Mouse (Mus musculus) large intestine, adult 2 months (tissue): ENCODE measurements around the gene Hist1h4c. TPM values are rescaled to one million over a fixed set of nuclear protein-coding genes. Genes with fewer than 3 reads are reported as not detected.

ENCODE experiments used
- DNase-seq: peaks from one replicate; pipeline ENCODE4 v3.0.0-alpha.2; 2012; ENCODE audit warnings: low read depth, low spot score
- WGBS: fragments of 180-500 bp; shearing (Covaris S2); methylation state at CpG from one replicate; pipeline ENCODE4 v1.1.7; 2018; 5-methylcytosine and 5-hydroxymethylcytosine counted together
- polyA plus RNA-seq: library from polyadenylated mRNA; depleted of rRNA; stranded (reverse); fragments of >200 nt; gene quantifications from 2 replicates; pipeline ENCODE4 v1.2.3, GENCODE M21; 2012; rRNA removed

Gene Hist1h4c
- polyA plus RNA-seq, 1 experiment: 16.9 TPM

GRCm38 (mm10) chr13:23662536-23662935 is 35.7 kb downstream of the Hist1h4c start:
- WGBS: 63% methylated on average over 3 of the region's 3 CpGs
- DNase-seq: no peak

GRCm38 (mm10) chr13:23659636-23660366 is 38.5 kb downstream of the Hist1h4c start:
- no peak for DNase-seq
- WGBS: 62% methylated on average over 6 of the region's 6 CpGs

Other genes with a start within 250 kb of the Hist1h4c start
- 0.07 and 0.17 TPM in 2 replicates for gene Btn1a1, start 232.6 kb downstream of the Hist1h4c start, polyA plus RNA-seq
- gene Btn2a2, start 209.6 kb downstream of the Hist1h4c start, polyA plus RNA-seq: 0.09 TPM in 1 of 2 replicates, not detected in the other
- 27.9 and 42.9 TPM in 2 replicates for gene Hist1h4h, start 167.4 kb downstream of the Hist1h4c start, polyA plus RNA-seq
- 64.4 and 250 TPM in 2 replicates for gene Hist1h2af, start 164.5 kb downstream of the Hist1h4c start, polyA plus RNA-seq
- 30.9 and 39.2 TPM in 2 replicates for gene Hist1h3g, start 163.0 kb downstream of the Hist1h4c start, polyA plus RNA-seq
- 5.2 and 6.8 TPM in 2 replicates for gene Hist1h2bh, start 155.1 kb downstream of the Hist1h4c start, polyA plus RNA-seq
- gene Hist1h3f, start 154.4 kb downstream of the Hist1h4c start, polyA plus RNA-seq: 5.9 and 7.1 TPM in 2 replicates
- 27.0 and 31.0 TPM in 2 replicates for gene Hist1h4f, start 146.8 kb downstream of the Hist1h4c start, polyA plus RNA-seq
- 0.40 and 0.43 TPM in 2 replicates for gene Hist1h1d, start 145.2 kb downstream of the Hist1h4c start, polyA plus RNA-seq
- gene Hist1h3e, start 136.1 kb downstream of the Hist1h4c start, polyA plus RNA-seq: 29.4 and 30.0 TPM in 2 replicates
- gene Hist1h2ae, start 127.2 kb downstream of the Hist1h4c start, polyA plus RNA-seq: 8.9 and 10.5 TPM in 2 replicates
- 29.0 and 42.0 TPM in 2 replicates for gene Hist1h2bg, start 127.1 kb downstream of the Hist1h4c start, polyA plus RNA-seq
- 9.1 and 18.1 TPM in 2 replicates for gene Hist1h2bf, start 124.3 kb downstream of the Hist1h4c start, polyA plus RNA-seq
- gene Hist1h2ad, start 124.1 kb downstream of the Hist1h4c start, polyA plus RNA-seq: 3.6 and 7.5 TPM in 2 replicates
- 9.5 and 13.9 TPM in 2 replicates for gene Hist1h3d, start 122.7 kb downstream of the Hist1h4c start, polyA plus RNA-seq
- 13.6 and 13.7 TPM in 2 replicates for gene Hist1h4d, start 116.9 kb downstream of the Hist1h4c start, polyA plus RNA-seq
- gene Hist1h2be, start 77.3 kb downstream of the Hist1h4c start, polyA plus RNA-seq: 1.9 and 2.5 TPM in 2 replicates
- 2.7 and 3.1 TPM in 2 replicates for gene Hist1h1e, start 75.9 kb downstream of the Hist1h4c start, polyA plus RNA-seq
- 1.2 TPM in 2 replicates for gene Hist1h2ac, start 14.5 kb downstream of the Hist1h4c start, polyA plus RNA-seq
- gene Hist1h2bc, start 14.3 kb downstream of the Hist1h4c start, polyA plus RNA-seq: 279 and 296 TPM in 2 replicates
- gene Hist1h1t, start 2.6 kb downstream of the Hist1h4c start, polyA plus RNA-seq: not detected in 2 replicates
- gene Hfe, start 12.4 kb upstream of the Hist1h4c start, polyA plus RNA-seq: 6.3 and 7.7 TPM in 2 replicates
- gene Hist1h1c, start 40.4 kb upstream of the Hist1h4c start, polyA plus RNA-seq: 50.3 and 59.2 TPM in 2 replicates
- gene Hist1h3c, start 47.1 kb upstream of the Hist1h4c start, polyA plus RNA-seq: 19.7 and 24.7 TPM in 2 replicates
- 13.5 and 18.0 TPM in 2 replicates for gene Hist1h2bb, start 48.3 kb upstream of the Hist1h4c start, polyA plus RNA-seq
- 17.4 and 19.2 TPM in 2 replicates for gene Hist1h2ab, start 52.7 kb upstream of the Hist1h4c start, polyA plus RNA-seq
- 22.1 and 33.6 TPM in 2 replicates for gene Hist1h3b, start 53.8 kb upstream of the Hist1h4c start, polyA plus RNA-seq
- gene Hist1h4b, start 58.6 kb upstream of the Hist1h4c start, polyA plus RNA-seq: 18.1 and 21.3 TPM in 2 replicates
- gene Hist1h4a, start 62.8 kb upstream of the Hist1h4c start, polyA plus RNA-seq: 13.1 and 21.1 TPM in 2 replicates
- gene Hist1h3a, start 63.9 kb upstream of the Hist1h4c start, polyA plus RNA-seq: 16.1 and 17.5 TPM in 2 replicates
- 1.3 and 1.4 TPM in 2 replicates for gene Hist1h1a, start 65.2 kb upstream of the Hist1h4c start, polyA plus RNA-seq
- gene Trim38, start 71.5 kb upstream of the Hist1h4c start, polyA plus RNA-seq: 0.71 and 4.1 TPM in 2 replicates
- 0.07 TPM in 1 of 2 replicates, not detected in the other for gene Slc17a2, start 108.5 kb upstream of the Hist1h4c start, polyA plus RNA-seq
- not detected in 2 replicates for gene Slc17a3, start 141.0 kb upstream of the Hist1h4c start, polyA plus RNA-seq
- not detected in 2 replicates for gene Slc17a1, start 169.3 kb upstream of the Hist1h4c start, polyA plus RNA-seq
- 29.5 and 45.4 TPM in 2 replicates for gene Slc17a4, start 216.6 kb upstream of the Hist1h4c start, polyA plus RNA-seq
- not detected in 2 replicates for gene Hist1h2ba, start 235.7 kb upstream of the Hist1h4c start, polyA plus RNA-seq
- not detected in 2 replicates for gene Hist1h2aa, start 236.0 kb upstream of the Hist1h4c start, polyA plus RNA-seq